Mouse (Mus musculus) ES-E14 (cell line): ENCODE measurements around the gene Gtf3c3. TPM values are rescaled to one million over a fixed set of nuclear protein-coding genes. Genes with fewer than 3 reads are reported as not detected.

Experiments used
- DNase-seq: peaks from one replicate; pipeline ENCODE4 v3.0.0-alpha.2; 2013; ENCODE audit warnings: low read depth, low spot score
- H3K27ac ChIP-seq: 2 replicates; pipeline ENCODE4 v1.5.1; 2012; ENCODE audit warnings: low read depth, mild to moderate bottlenecking, low read length, moderate library complexity, mixed read lengths; ENCODE audit not compliant: poor library complexity, insufficient read depth, severe bottlenecking
- H3K36me3 ChIP-seq: 2 replicates; pipeline ENCODE4 v1.6.1; 2012; ENCODE audit warnings: mild to moderate bottlenecking, low read length, moderate library complexity, mixed read lengths; ENCODE audit not compliant: control insufficient read depth, poor library complexity, insufficient read depth, severe bottlenecking
- H3K4me1 ChIP-seq, 2 experiments: fragments of 150-350 bp in 1 of 2; sonication (generic) in 1 of 2; 2 replicates each; pipeline ENCODE4 v1.6.1; 2012; ENCODE audit warnings: low read length in 2 of 2, mild to moderate bottlenecking in 1 of 2, mixed read lengths in 1 of 2; ENCODE audit not compliant: control insufficient read depth in 2 of 2, insufficient read depth in 2 of 2, poor library complexity in 1 of 2
- H3K4me3 ChIP-seq, 2 experiments: fragments of 150-350 bp in 1 of 2; sonication (generic) in 1 of 2; 2 replicates each; pipeline ENCODE4 v1.5.1; 2012; ENCODE audit warnings: low read length in 2 of 2, low read depth in 1 of 2, mild to moderate bottlenecking in 1 of 2, mixed read lengths in 1 of 2; ENCODE audit not compliant: insufficient read depth in 1 of 2, poor library complexity in 1 of 2, severe bottlenecking in 1 of 2
- H3K9ac ChIP-seq: 2 replicates; pipeline ENCODE4 v1.6.1; 2012; ENCODE audit warnings: low read depth, mild to moderate bottlenecking, low read length, mixed read lengths; ENCODE audit not compliant: poor library complexity, insufficient read depth, severe bottlenecking
- H3K9me3 ChIP-seq: fragments of 150-350 bp; sonication (generic); 2 replicates; pipeline ENCODE4 v1.6.1; 2012; ENCODE audit warnings: low read depth, mild to moderate bottlenecking, low read length; ENCODE audit not compliant: control insufficient read depth, insufficient read depth
- CHD2 ChIP-seq: IDR thresholded peaks from 2 replicates; pipeline ENCODE4 v1.6.1; 2014; ENCODE audit warnings: mild to moderate bottlenecking, low read depth, low read length, inconsistent platforms
- HCFC1 ChIP-seq: IDR thresholded peaks from 2 replicates; pipeline ENCODE4 v1.6.1; 2012; ENCODE audit warnings: low read length, inconsistent platforms, borderline replicate concordance; ENCODE audit not compliant: insufficient read depth
- MAFK ChIP-seq: IDR thresholded peaks from 2 replicates; pipeline ENCODE4 v1.6.1; 2014; ENCODE audit warnings: mild to moderate bottlenecking, low read depth, low read length, inconsistent platforms; ENCODE audit not compliant: insufficient read depth
- ZC3H11A ChIP-seq: IDR thresholded peaks from 2 replicates; pipeline ENCODE4 v1.6.1; 2012; ENCODE audit warnings: low read depth, mild to moderate bottlenecking, inconsistent platforms, low read length, borderline replicate concordance
- ZNF384 ChIP-seq: IDR thresholded peaks from 2 replicates; pipeline ENCODE4 v1.6.1; 2012; ENCODE audit warnings: low read depth, low read length, inconsistent platforms
- in situ Hi-C, 2 experiments: fragments of 600-800 bp; cut with MboI; formaldehyde crosslinking; loops; one replicate each; pipeline ENCODE4 v1.15.1; 2025; ENCODE audit warnings: low sequenced_read_pairs in 2 of 2, inconsistent platforms in 1 of 2; ENCODE audit not compliant: unreplicated experiment in 2 of 2
- total RNA-seq: library from RNA; depleted of rRNA; stranded (reverse); fragments of 300-350 nt; gene quantifications from 2 replicates; pipeline ENCODE4 v1.2.3, GENCODE M21; 2012; rRNA removed

Gene Gtf3c3
- total RNA-seq, 1 experiment = 29.9 TPM

GRCm38 (mm10) chr1:54354786-54355185 lies 84.0 kb downstream of the Gtf3c3 start:
- DNase-seq = no peak
- H3K9me3 ChIP-seq = no peaks in the 10 kb centered on the region
- H3K27ac ChIP-seq = no peak overlapping the region
- H3K9ac ChIP-seq = no peak overlapping the region
- H3K4me1 ChIP-seq = no peaks in the 10 kb centered on the region
- TF ChIP-seq HCFC1 (no peak), ZC3H11A (no peak), CHD2 (no peak), MAFK (no peak), ZNF384 (no peak)
- H3K36me3 ChIP-seq = no peaks in the 10 kb centered on the region; the same call in 1 of the 2 replicates
- H3K4me3 ChIP-seq = no peak overlapping the region
- in situ Hi-C loops = no loop called here

Other genes starting within 250 kb of the Gtf3c3 start
- gene Hecw2, start 243.8 kb downstream of the Gtf3c3 start, total RNA-seq = 2.9 and 6.6 TPM in 2 replicates
- gene Ccdc150, start 188.3 kb downstream of the Gtf3c3 start, total RNA-seq = 0.95 and 1.1 TPM in 2 replicates
- 21.3 and 21.8 TPM in 2 replicates for gene Pgap1, start 118.7 kb upstream of the Gtf3c3 start, total RNA-seq